Mouse (Mus musculus) forebrain, embryonic 12.5 days (tissue): ENCODE measurements around the gene Chd6. TPM values are rescaled to one million over a fixed set of nuclear protein-coding genes. Genes with fewer than 3 reads are reported as not detected.

Source experiments
- ATAC-seq: fragments of 200-750 bp; cut with Nextera tagmentation; 2 replicates; pipeline ENCODE4 v1.8.0; 2017; ENCODE audit warnings: moderate TSS enrichment; ENCODE audit not compliant: low FRiP score
- H3K27ac ChIP-seq: fragments of 300-500 bp; sonication (generic); 2 replicates; pipeline ENCODE4 v1.5.1; 2016; ENCODE audit warnings: mild to moderate bottlenecking
- H3K27me3 ChIP-seq: fragments of 300-500 bp; sonication (generic); 2 replicates; pipeline ENCODE4 v1.6.1; 2016; ENCODE audit warnings: mild to moderate bottlenecking
- H3K36me3 ChIP-seq: fragments of 300-500 bp; sonication (generic); replicated peaks from 2 replicates; pipeline ENCODE4 v1.6.1; 2016; ENCODE audit warnings: mild to moderate bottlenecking
- H3K4me1 ChIP-seq: fragments of 300-500 bp; sonication (generic); 2 replicates; pipeline ENCODE4 v1.6.1; 2016
- H3K4me2 ChIP-seq: fragments of 300-500 bp; sonication (generic); 2 replicates; pipeline ENCODE4 v1.6.1; 2016; ENCODE audit warnings: mild to moderate bottlenecking, moderate library complexity
- H3K4me3 ChIP-seq: fragments of 300-500 bp; sonication (generic); replicated peaks from 2 replicates; pipeline ENCODE4 v1.5.1; 2016; ENCODE audit warnings: mild to moderate bottlenecking
- H3K9ac ChIP-seq: fragments of 300-500 bp; sonication (generic); 2 replicates; pipeline ENCODE4 v1.6.1; 2016; ENCODE audit warnings: mild to moderate bottlenecking
- H3K9me3 ChIP-seq: fragments of 300-500 bp; sonication (generic); 2 replicates; pipeline ENCODE4 v1.6.1; 2016
- WGBS: fragments of 180-500 bp; shearing (Covaris S2); methylation state at CpG from one replicate; pipeline ENCODE4 v1.1.7; 2016; 5-methylcytosine and 5-hydroxymethylcytosine counted together
- polyA plus RNA-seq: library from polyadenylated mRNA; unstranded; fragments of >200 nt; fragmentation: Nextera tagmentation; extraction: Ambion mirVana; gene quantifications from 2 replicates; pipeline ENCODE4 v1.2.1, GENCODE M21; 2016

Chd6 gene
- polyA plus RNA-seq, 1 experiment from 2014 or later: 50.3 TPM

DNA sequence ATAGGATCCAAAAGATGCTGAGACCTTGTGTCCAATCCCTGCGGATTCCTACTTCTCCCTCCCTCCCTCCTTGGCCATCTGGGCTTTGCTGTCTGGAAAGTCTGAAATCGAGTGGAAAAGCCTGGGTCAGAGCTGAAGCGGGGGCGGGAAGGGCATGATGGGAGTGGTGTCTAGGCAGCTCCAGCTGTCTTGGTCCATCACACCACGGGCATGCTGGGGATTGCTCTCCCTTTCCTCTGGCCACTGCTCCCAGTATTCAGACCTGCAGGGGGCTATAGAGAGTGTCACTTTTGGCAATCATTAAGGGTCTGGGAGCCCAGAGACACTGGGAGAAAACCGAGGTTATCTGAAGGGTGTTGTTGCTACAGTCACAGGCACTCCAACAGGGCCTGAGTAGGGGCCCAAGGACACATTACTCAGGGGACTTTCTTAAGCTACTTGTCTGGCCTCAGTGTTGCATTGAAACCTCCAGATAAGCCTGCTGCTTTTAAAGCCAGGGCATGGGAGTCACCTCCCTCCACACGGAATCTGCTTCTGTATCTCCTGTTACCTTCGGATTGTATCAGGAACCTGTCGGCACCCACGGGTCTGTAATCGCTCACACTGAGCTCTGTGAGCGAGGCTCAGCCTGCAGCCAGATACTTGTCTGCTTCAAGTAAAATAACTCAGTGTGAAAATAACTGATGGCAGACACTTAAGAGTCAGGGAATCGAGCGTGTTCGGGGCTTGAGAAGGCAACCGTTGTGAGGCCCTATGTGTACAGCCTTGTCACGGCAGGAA lies 167.8 kb downstream of the Chd6 start:
- ATAC-seq: no peak
- no peak overlapping the region for H3K9ac ChIP-seq
- no peaks in the 10 kb centered on the region for H3K9me3 ChIP-seq
- no peak overlapping the region for H3K27ac ChIP-seq
- H3K27me3 ChIP-seq: no peaks in the 10 kb centered on the region
- no peaks in the 10 kb centered on the region; the same call in 1 of the 2 replicates for H3K4me1 ChIP-seq
- H3K4me2 ChIP-seq: no peak overlapping the region
- 78% methylated on average over 17 of the region's 17 CpGs for WGBS
- no peak overlapping the region for H3K4me3 ChIP-seq
- peaks cover 14% of the 10 kb centered on the region for H3K36me3 ChIP-seq

DNA sequence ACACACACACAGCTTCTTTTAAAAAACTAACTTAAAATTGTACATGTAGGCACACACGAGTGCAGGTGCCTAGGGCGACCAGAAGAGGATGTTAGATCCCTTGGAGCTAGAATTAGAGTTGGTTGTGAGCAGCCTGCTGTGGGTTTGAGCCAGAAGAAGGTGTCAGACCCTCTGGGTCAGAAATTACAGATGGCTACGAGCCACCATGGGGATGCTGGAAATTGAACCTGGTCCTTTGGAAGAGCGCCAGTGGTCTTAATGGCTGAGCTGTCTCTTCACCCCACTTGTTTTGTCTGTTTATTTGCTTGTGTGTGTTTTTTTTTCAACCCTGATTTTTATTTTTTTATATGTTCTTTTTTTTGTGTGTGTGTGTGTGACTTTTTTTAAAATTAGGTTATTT lies 174.4 kb downstream of the Chd6 start:
- no peaks in the 10 kb centered on the region for H3K27me3 ChIP-seq
- no peak for ATAC-seq
- 83% methylated on average over 4 of the region's 4 CpGs for WGBS

DNA sequence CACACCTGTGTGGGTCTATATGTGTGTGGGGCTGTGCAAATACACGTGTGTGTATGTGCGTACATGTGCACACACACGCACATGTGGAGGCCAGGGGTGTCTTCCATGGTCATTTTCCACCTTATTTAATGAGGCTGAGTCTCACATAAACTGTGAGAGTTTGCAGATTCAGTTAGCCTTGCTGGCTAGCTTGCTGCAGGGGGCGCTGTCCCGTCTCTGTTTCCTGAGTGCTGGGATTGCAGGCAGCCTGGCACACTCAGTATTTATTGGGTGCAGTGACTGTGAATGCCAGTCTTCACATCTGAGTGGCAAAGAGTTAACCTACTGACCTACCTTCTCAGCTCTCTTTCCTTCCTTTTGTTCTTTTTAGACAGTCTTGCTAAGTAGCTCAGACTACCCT lies 175.0 kb downstream of the Chd6 start:
- no peak for ATAC-seq
- 65% methylated on average over 5 of the region's 5 CpGs for WGBS
- H3K27me3 ChIP-seq: no peaks in the 10 kb centered on the region

More for the DNA sequence above, 174.4 kb downstream of the Chd6 start:
- no peak overlapping the region for H3K9ac ChIP-seq
- peaks cover 7% of the 10 kb centered on the region; the same call in 1 of the 2 replicates for H3K9me3 ChIP-seq
- no peaks in the 10 kb centered on the region for H3K4me1 ChIP-seq
- no peak overlapping the region for H3K4me3 ChIP-seq
- no peak overlapping the region for H3K27ac ChIP-seq
- no peak overlapping the region for H3K4me2 ChIP-seq
- no peaks in the 10 kb centered on the region for H3K36me3 ChIP-seq

DNA sequence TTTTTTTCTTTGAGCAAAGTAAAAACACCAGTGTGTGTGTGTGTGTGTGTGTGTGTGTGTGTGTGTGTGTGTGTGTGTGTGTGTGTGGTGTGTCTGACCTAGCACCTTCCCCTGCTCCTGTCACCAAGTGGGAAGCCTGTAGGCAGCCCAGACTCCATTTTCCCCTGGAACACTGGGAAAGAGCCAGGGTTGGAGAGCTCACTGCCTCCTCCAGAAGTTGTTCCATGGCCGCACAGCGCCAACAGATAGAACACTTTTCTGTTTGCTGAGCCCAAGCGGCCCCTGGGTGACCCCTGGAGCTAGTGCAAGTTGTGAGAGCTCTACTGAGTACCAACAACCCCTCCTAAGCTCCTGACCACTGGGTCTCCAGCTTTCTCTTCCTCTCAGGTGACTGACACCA lies 175.9 kb downstream of the Chd6 start:
- Histone ChIP-seq H3K4me1 (no peaks in the 10 kb centered on the region), H3K4me2 (no peak overlapping the region), H3K27ac (no peak overlapping the region), H3K9me3 (peaks cover 7% of the 10 kb centered on the region; the same call in 1 of the 2 replicates), H3K27me3 (no peaks in the 10 kb centered on the region), H3K36me3 (no peaks in the 10 kb centered on the region), H3K9ac (no peak overlapping the region), H3K4me3 (no peak overlapping the region)
- no peak for ATAC-seq
- WGBS: 79% methylated on average over 3 of the region's 3 CpGs

More for the DNA sequence above, 175.0 kb downstream of the Chd6 start:
- H3K27ac ChIP-seq: no peak overlapping the region
- no peak overlapping the region for H3K4me2 ChIP-seq
- no peaks in the 10 kb centered on the region for H3K4me1 ChIP-seq
- peaks cover 7% of the 10 kb centered on the region; the same call in 1 of the 2 replicates for H3K9me3 ChIP-seq
- no peaks in the 10 kb centered on the region for H3K36me3 ChIP-seq
- no peak overlapping the region for H3K4me3 ChIP-seq
- no peak overlapping the region for H3K9ac ChIP-seq

DNA sequence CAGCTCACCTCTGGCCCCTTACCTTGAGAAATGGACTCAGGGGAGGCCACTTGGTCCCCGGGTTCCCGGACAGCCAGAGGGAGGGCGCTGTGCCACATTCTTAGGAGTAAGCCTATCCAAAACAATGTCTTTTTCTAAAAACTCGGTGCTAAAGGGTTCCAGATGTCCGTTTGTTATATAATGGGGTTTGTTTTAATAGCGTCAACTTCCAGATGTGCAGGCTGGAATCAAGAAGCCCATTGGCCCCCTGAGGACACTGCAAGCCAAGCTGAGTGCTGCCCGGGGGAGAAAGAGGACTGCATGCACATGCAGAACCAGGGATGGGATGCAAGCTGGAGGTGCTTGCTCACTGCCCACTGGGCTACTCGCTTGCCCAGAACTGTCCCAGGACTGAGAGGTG lies 176.6 kb downstream of the Chd6 start:
- Histone ChIP-seq H3K27ac (no peak overlapping the region), H3K36me3 (no peaks in the 10 kb centered on the region), H3K4me2 (no peak overlapping the region), H3K27me3 (no peaks in the 10 kb centered on the region), H3K9me3 (peaks cover 7% of the 10 kb centered on the region; the same call in 1 of the 2 replicates), H3K9ac (no peak overlapping the region), H3K4me1 (no peaks in the 10 kb centered on the region), H3K4me3 (no peak overlapping the region)
- ATAC-seq: no peak
- 67% methylated on average over 8 of the region's 8 CpGs for WGBS

DNA sequence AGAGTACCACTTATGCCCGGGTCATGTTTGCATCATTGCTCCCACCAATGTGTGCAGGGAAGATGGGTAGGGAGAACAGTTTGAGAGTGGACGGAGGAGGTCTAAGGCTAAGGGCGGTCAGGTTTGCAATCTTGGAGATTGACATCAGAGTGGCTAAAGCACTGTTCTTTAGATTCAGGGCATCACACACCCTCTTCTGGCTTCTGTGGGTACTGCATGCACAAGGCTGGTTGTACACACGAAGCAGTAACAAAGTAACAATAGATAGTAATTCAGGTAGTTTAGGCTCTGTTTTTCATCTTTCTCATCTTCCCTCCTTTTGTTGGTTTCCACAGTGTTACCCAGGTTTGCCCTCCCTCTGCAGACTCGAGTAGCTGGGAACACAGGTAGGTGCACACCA lies 177.5 kb downstream of the Chd6 start:
- H3K9ac ChIP-seq: no peak overlapping the region
- H3K36me3 ChIP-seq: no peaks in the 10 kb centered on the region
- no peaks in the 10 kb centered on the region for H3K4me1 ChIP-seq
- H3K4me3 ChIP-seq: no peak overlapping the region
- ATAC-seq: no peak
- H3K27me3 ChIP-seq: no peaks in the 10 kb centered on the region
- H3K9me3 ChIP-seq: peaks cover 7% of the 10 kb centered on the region; the same call in 1 of the 2 replicates
- no peak overlapping the region for H3K4me2 ChIP-seq
- H3K27ac ChIP-seq: no peak overlapping the region
- WGBS: 95% methylated on average over 5 of the region's 5 CpGs

DNA sequence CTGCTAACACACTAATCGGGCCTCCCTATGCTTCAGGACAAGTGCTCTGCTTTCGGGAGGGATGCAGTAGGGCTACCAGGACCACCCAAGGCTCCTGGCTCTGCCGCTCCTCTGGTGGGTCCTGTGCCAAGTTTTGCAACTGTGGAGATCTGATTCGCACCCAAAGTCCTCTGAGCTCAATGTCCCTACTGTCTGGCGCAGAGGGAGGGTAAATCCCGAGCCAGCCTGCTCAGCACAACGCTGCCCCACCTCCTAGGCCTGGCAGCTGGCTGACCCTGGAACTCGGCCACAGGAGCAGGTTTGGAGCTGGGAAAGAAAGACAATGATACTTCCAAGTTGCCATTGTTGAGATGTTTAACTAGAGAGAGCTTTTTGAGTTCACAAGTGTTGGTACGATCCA lies 183.7 kb downstream of the Chd6 start:
- no peak for ATAC-seq
- Histone ChIP-seq H3K9ac (no peak overlapping the region), H3K9me3 (no peaks in the 10 kb centered on the region)

DNA sequence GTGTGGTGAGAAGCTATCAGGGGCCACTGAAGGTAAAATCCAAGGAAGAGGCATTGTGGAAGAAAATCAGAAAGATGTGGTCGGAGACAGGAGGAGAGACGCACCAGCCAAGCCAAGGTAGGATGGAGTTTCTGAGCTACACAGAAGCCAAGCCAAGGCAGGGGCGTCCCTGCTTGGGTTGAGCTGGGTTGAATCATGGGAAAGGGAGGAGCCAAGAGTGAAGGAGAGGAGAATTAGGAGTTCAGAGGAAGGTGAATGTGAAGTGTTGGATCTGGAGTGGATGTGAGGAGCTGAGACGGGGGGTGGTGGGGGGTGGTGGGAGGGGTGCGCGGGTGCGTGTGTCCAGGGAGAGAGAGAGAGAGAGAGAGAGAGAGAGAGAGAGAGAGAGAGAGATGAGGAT lies 187.6 kb downstream of the Chd6 start:
- H3K36me3 ChIP-seq: no peaks in the 10 kb centered on the region
- H3K4me2 ChIP-seq: no peak overlapping the region
- H3K9ac ChIP-seq: no peak overlapping the region
- H3K27me3 ChIP-seq: no peaks in the 10 kb centered on the region
- no peak overlapping the region for H3K4me3 ChIP-seq
- no peaks in the 10 kb centered on the region for H3K9me3 ChIP-seq
- H3K27ac ChIP-seq: no peak overlapping the region
- ATAC-seq: no peak
- 74% methylated on average over 6 of the region's 7 CpGs for WGBS
- peaks cover 24% of the 10 kb centered on the region for H3K4me1 ChIP-seq

More for the DNA sequence above, 183.7 kb downstream of the Chd6 start:
- H3K4me3 ChIP-seq: no peak overlapping the region
- no peak overlapping the region for H3K4me2 ChIP-seq
- H3K36me3 ChIP-seq: no peaks in the 10 kb centered on the region
- no peaks in the 10 kb centered on the region for H3K4me1 ChIP-seq
- H3K27me3 ChIP-seq: no peaks in the 10 kb centered on the region
- 82% methylated on average over 9 of the region's 9 CpGs for WGBS
- no peak overlapping the region for H3K27ac ChIP-seq

DNA sequence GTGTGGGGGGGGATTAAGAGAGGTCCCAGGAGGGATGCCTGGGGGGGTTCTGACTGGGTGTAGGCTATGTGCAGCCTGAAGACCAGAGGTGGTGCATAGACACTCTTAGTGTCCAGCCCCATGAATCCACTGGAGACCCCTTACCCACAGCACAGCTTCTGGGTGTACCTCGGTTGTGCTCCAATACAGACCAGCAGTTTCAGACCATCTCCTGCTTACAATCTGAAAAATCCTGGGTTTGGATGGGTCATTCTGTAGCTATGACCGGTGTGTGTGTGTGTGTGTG lies 190.0 kb downstream of the Chd6 start:
- H3K4me3 ChIP-seq: no peak overlapping the region
- no peak overlapping the region for H3K4me2 ChIP-seq
- H3K9me3 ChIP-seq: no peaks in the 10 kb centered on the region
- H3K27ac ChIP-seq: 0 out of 2 replicates have a peak overlapping the region, but pooled peaks have one; percentile 26
- H3K27me3 ChIP-seq: peaks cover 21% of the 10 kb centered on the region
- no peaks in the 10 kb centered on the region for H3K36me3 ChIP-seq
- ATAC-seq: no peak
- peaks cover 24% of the 10 kb centered on the region for H3K4me1 ChIP-seq
- H3K9ac ChIP-seq: 0 out of 2 replicates have a peak overlapping the region, but pooled peaks have one; percentile 7
- 74% methylated on average over 2 of the region's 2 CpGs for WGBS

DNA sequence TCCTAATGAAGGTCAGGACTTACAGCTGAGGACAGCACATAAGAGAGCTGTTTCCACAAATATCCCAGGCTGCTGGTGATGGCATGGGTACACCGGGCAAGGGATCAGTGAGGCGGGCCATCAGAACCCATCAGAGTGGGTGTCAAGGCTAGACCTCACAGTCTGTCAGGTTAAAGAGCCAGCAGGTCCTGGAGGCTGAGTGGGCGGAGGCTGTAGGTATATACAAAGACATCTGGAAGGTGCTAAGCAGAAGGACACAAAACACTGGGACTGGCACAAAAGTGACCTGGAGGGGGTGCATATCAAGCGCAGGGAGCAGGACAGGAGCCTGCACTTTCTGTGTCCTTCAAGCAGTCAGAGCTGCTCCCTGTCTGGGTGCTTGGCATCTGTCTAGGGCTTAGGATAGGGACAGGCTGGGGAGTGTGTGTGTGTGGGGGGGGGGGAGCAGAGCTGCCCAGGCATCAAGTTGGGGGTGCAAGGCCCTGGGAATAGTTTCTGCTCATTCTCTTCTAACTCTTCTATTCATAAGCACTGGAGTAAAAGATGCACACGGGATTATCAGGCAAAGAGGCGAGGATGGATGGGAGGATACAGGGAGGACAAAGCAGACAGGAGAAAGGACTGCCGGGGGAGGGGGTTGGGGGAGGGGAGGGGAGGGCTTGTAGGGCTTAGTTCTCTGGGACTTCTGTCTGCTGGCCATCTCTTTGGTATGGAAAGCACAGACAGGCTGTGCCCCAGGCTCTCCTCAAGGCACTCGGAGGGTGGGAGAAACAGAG lies 190.5 kb downstream of the Chd6 start:
- H3K36me3 ChIP-seq: no peaks in the 10 kb centered on the region
- peaks cover 25% of the 10 kb centered on the region for H3K27me3 ChIP-seq
- H3K27ac ChIP-seq: 0 out of 2 replicates have a peak overlapping the region, but pooled peaks have one; percentile 26
- no peak overlapping the region for H3K4me2 ChIP-seq
- WGBS: 43% methylated on average over 8 of the region's 8 CpGs
- 0 out of 2 replicates have a peak overlapping the region, but pooled peaks have one; percentile 7 for H3K9ac ChIP-seq
- peak; percentile 56 for ATAC-seq
- no peaks in the 10 kb centered on the region for H3K9me3 ChIP-seq
- peaks cover 24% of the 10 kb centered on the region for H3K4me1 ChIP-seq
- H3K4me3 ChIP-seq: no peak overlapping the region

DNA sequence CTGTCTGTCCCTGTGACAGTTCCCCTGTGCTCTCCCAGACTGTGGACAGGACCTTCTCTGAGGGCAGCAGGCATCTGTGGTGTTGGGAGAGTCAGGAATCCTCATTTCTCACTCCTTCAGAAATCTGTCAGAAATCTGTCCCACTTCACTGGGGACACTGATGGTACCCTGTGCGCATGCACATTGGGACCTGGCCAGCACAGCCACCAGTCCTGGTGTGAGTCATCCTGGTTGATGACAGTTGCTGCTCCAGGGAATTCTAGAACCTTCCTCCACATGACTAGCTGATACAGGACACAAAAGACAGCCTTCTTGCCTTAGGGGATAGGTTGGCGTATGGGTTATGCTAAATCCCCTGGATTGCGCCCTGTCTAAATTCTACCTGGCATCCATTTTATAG lies 191.6 kb downstream of the Chd6 start:
- WGBS: 92% methylated on average over 3 of the region's 3 CpGs
- Histone ChIP-seq H3K27ac (no peak overlapping the region), H3K4me2 (no peak overlapping the region), H3K27me3 (peaks cover 35% of the 10 kb centered on the region), H3K36me3 (no peaks in the 10 kb centered on the region), H3K9me3 (no peaks in the 10 kb centered on the region), H3K9ac (no peak overlapping the region), H3K4me3 (no peak overlapping the region), H3K4me1 (peaks cover 29% of the 10 kb centered on the region)
- ATAC-seq: no peak

DNA sequence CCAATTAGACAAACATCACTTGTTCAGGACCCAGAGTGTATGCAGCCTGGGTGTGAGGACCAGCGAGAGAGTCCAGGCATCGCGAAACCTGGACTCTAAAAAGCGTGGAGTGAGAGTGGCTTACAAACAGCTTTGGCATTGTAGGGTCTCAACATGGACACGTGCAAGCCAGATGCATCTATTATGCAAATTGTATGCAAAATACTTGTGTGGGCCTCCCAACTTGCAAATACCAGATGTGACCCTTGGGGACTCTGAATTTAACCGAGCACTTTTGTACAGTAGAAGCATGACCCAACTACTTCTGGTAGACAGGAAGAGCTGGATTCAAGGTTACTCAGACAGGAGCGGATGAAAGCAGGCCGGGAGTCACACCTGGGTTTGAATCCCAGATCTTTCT lies 192.2 kb downstream of the Chd6 start:
- no peaks in the 10 kb centered on the region for H3K9me3 ChIP-seq
- no peak overlapping the region for H3K4me3 ChIP-seq
- no peak overlapping the region for H3K4me2 ChIP-seq
- H3K9ac ChIP-seq: no peak overlapping the region
- peaks cover 41% of the 10 kb centered on the region for H3K27me3 ChIP-seq
- H3K4me1 ChIP-seq: peaks cover 35% of the 10 kb centered on the region
- ATAC-seq: no peak
- H3K27ac ChIP-seq: no peak overlapping the region
- WGBS: 65% methylated on average over 8 of the region's 8 CpGs
- H3K36me3 ChIP-seq: no peaks in the 10 kb centered on the region
